Mouse (Mus musculus) liver, embryonic 16.5 days (tissue): Measurements from ENCODE around the gene Cckar. TPM values are rescaled to one million over a fixed set of nuclear protein-coding genes. Genes with fewer than 3 reads are reported as not detected.
"Not testable (repeated sequence)": the region's sequence is repeated elsewhere in the genome, so short reads cannot be mapped to it uniquely, and the experiment has no call there.

Source experiments
- ATAC-seq: fragments of 200-750 bp; cut with Nextera tagmentation; 2 replicates; pipeline ENCODE4 v1.8.0; 2017; ENCODE audit warnings: low read depth, mild to moderate bottlenecking, moderate number of reproducible peaks, moderate library complexity
- H3K27ac ChIP-seq: fragments of 300-500 bp; sonication (generic); 2 replicates; pipeline ENCODE4 v1.5.1; 2014; ENCODE audit warnings: mild to moderate bottlenecking, low read length
- H3K27me3 ChIP-seq: fragments of 300-500 bp; sonication (generic); 2 replicates; pipeline ENCODE4 v1.6.1; 2014; ENCODE audit warnings: low read depth, low read length, mixed read lengths; ENCODE audit not compliant: control insufficient read depth, insufficient read depth
- H3K36me3 ChIP-seq: fragments of 300-500 bp; sonication (generic); 2 replicates; pipeline ENCODE4 v1.6.1; 2014; ENCODE audit warnings: mild to moderate bottlenecking; ENCODE audit not compliant: control insufficient read depth, insufficient read depth
- H3K4me1 ChIP-seq: fragments of 300-500 bp; sonication (generic); 2 replicates; pipeline ENCODE4 v1.6.1; 2014; ENCODE audit warnings: low read depth, low read length, mixed read lengths; ENCODE audit not compliant: control insufficient read depth
- H3K4me2 ChIP-seq: fragments of 300-500 bp; sonication (generic); 2 replicates; pipeline ENCODE4 v1.6.1; 2014; ENCODE audit warnings: low read depth, low read length, mixed read lengths
- H3K4me3 ChIP-seq: fragments of 300-500 bp; sonication (generic); 2 replicates; pipeline ENCODE4 v1.5.1; 2014; ENCODE audit warnings: low read depth, mild to moderate bottlenecking, low read length
- H3K9ac ChIP-seq: fragments of 300-500 bp; sonication (generic); 2 replicates; pipeline ENCODE4 v1.6.1; 2014; ENCODE audit warnings: low read depth, low read length
- H3K9me3 ChIP-seq: fragments of 300-500 bp; sonication (generic); replicated peaks from 2 replicates; pipeline ENCODE4 v1.6.1; 2016; ENCODE audit warnings: low read length; ENCODE audit not compliant: control insufficient read depth
- WGBS: fragments of 180-500 bp; shearing (Covaris S2); extraction: QIAGEN DNeasy Blood & Tissue Kit; methylation state at CpG from one replicate; pipeline ENCODE4 v1.1.7; 2014; ENCODE audit not compliant: insufficient replicate concordance; 5-methylcytosine and 5-hydroxymethylcytosine counted together
- polyA plus RNA-seq: library from polyadenylated mRNA; unstranded; fragments of >200 nt; fragmentation: Nextera tagmentation; extraction: Ambion mirVana; gene quantifications from 2 replicates; pipeline ENCODE4 v1.2.1, GENCODE M21; 2015

The Cckar gene
- polyA plus RNA-seq, 1 experiment from 2014 or later, result 1.2 TPM

DNA sequence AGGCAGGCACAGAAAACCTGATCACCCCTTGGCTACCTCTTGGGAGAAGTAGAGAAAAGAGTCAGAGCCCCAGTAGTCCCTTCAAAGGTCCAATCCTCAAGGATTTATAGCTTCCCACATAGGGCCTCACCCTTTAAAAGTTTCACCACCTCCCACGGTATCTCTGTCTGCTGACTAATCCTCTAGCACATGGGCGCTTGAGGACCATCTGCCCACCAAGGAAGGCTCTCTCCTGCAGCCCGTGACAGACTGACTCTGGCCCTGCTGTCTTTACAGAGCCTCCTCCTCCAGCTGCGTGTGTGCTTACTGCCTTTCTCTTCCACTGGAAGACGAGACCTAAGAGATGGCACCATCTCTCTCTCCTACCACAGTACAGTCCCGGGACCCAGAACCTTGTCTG lies 27.9 kb downstream of the Cckar start:
- Histone ChIP-seq H3K27me3 (peaks cover 2% of the 10 kb centered on the region; the same call in 1 of the 2 replicates), H3K9ac (no peak overlapping the region), H3K4me1 (no peaks in the 10 kb centered on the region), H3K4me2 (no peak overlapping the region), H3K4me3 (no peak overlapping the region), H3K36me3 (no peaks in the 10 kb centered on the region), H3K9me3 (no peaks in the 10 kb centered on the region), H3K27ac (no peak overlapping the region)
- ATAC-seq, result no peak
- WGBS, result 49% methylated on average over 6 of the region's 6 CpGs

DNA sequence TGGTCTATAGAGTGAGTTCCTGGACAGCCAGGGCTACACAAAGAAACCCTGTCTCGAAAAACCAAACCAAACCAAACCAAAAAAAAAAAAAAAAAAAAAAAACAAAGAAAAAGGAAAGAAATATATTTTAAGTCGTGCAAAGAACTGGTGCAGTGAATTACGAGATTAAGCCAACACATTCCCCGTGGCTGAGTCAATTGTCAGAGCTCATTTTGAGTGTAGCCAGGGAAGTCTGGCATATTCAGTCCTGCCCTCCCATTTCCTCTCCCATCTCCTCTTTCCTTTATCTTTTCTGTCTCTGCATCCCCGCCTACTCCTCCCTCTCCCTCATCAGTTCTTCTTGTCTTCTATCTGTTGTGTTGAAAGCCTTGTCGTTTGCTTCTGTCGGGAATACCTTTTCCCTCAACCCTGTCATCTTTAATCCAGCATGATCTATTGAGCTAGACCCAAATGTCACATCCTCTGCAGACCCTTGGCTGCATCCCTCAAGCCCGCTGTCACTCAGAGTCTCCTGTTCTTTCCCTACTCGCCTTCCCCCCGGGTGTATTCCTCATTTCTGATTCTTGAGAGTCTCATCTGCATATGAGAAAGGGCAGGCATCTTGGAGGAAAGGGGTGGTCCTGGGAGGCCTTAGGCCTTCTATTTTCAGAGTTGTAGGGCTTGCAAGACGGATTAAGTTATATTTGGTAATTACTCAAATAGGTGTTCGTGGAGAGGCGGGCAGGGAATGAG lies 29.3 kb downstream of the Cckar start:
- Histone ChIP-seq H3K4me3 (no peak overlapping the region), H3K36me3 (no peaks in the 10 kb centered on the region), H3K4me2 (no peak overlapping the region), H3K4me1 (no peaks in the 10 kb centered on the region), H3K27ac (no peak overlapping the region), H3K9me3 (no peaks in the 10 kb centered on the region), H3K9ac (no peak overlapping the region), H3K27me3 (peaks cover 2% of the 10 kb centered on the region; the same call in 1 of the 2 replicates)
- ATAC-seq, result no peak
- WGBS, result 37% methylated on average over 13 of the region's 13 CpGs

DNA sequence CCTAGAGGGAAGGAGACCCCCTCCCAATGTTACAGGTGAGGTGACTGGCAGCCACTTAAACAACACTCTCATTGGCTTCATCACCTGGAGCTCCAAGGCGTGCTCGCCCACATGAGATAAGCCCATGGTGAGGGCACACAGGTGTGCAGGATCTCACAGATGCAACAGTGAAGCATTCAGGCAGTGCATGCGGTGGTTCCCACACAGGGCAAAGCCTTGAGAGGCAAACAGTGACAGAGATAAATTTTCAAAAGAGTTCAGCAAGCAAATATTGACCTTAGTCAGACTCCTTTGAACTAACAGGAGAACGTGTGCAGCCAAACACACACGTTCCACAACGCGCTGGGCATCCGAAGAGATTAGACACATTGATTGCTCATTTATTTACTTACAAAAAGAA lies 30.8 kb downstream of the Cckar start:
- 58% methylated on average over 8 of the region's 8 CpGs for WGBS
- Histone ChIP-seq H3K4me2 (no peak overlapping the region), H3K27me3 (peaks cover 2% of the 10 kb centered on the region; the same call in 1 of the 2 replicates), H3K9ac (no peak overlapping the region), H3K27ac (no peak overlapping the region), H3K36me3 (no peaks in the 10 kb centered on the region), H3K4me1 (no peaks in the 10 kb centered on the region), H3K9me3 (no peaks in the 10 kb centered on the region), H3K4me3 (no peak overlapping the region)
- peak; percentile 39; the same call in 1 of the 2 replicates for ATAC-seq

DNA sequence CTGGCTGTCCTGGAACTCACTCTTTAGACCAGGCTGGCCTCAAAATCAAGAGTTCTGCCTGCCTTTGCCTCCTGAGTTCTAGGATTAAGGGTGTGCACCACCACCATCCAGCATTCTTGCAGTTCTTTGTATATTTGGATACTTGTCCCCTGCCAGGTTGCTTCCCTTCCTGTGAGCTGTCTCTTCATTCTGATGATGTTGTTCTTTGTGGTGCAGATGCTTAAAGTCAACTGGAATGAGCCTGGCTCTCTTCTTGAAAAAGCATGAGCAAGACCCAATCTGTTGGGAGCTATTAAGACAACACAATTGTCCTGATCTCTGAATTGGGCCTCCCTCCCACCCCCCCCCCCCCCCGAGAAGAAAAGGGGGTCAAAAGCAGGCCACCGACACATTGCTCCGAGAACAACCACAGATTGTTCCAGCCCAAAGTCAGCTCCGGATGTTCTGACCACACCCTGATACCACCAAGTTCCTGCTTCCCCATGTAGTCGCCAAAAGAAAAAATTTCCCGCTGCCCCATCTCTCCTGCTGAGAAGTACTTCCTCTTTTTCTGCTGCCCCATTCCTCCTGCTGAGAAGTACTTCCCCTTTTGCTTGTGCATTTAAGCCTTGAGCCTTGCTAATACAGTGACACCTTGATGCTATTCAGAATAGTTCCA lies 33.9 kb downstream of the Cckar start:
- not testable (repeated sequence) for H3K9me3 ChIP-seq, ATAC-seq, H3K27me3 ChIP-seq, H3K36me3 ChIP-seq, H3K4me3 ChIP-seq, H3K4me2 ChIP-seq, H3K27ac ChIP-seq, H3K4me1 ChIP-seq, H3K9ac ChIP-seq
- WGBS, result 69% methylated on average over 5 of the region's 6 CpGs

DNA sequence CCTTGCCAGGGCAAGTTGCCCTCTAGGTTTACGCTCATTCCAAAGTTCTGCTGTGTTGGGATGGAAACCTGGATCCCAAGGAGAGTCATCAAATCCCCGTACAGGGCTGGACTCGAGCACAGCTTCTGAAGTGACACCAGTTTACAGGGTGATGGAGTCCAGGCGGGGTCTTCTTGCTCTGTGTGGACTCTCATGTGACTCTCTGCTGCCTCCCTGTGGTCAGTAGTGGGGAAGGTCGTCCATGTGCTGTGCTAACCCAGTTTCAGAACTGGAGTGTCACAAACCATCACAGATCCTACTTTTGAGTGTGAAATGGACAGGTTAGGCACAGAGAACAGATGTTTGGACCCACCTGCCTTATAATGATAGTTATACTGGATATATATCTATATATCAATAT lies 35.2 kb downstream of the Cckar start:
- Histone ChIP-seq H3K4me3 (no peak overlapping the region), H3K36me3 (no peaks in the 10 kb centered on the region), H3K27ac (no peak overlapping the region), H3K9me3 (no peaks in the 10 kb centered on the region), H3K9ac (no peak overlapping the region), H3K4me2 (no peak overlapping the region), H3K4me1 (no peaks in the 10 kb centered on the region), H3K27me3 (no peaks in the 10 kb centered on the region)
- WGBS, result 22% methylated on average over 5 of the region's 5 CpGs
- ATAC-seq, result no peak

DNA sequence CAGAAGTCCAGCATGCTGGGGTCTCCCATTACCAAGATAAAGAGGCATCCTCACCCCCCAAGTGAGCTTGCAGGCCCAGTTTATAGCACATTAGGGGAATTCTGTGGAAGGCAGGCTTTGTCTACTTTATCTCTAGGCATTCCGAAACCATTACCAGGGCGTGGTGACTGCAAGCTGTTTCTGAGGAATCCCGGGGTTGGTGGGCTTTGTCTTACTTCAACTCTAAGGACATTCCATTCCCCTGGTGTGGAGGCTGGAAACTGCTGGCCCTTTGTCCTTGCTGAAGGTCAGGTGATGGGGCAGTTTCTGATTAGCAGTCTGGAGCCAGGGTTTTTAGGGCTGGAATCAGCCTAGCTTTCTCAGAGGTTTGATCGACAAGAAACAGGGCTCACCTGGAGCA lies 36.0 kb downstream of the Cckar start:
- Histone ChIP-seq H3K9me3 (no peaks in the 10 kb centered on the region), H3K27me3 (no peaks in the 10 kb centered on the region), H3K4me1 (no peaks in the 10 kb centered on the region), H3K36me3 (no peaks in the 10 kb centered on the region), H3K9ac (no peak overlapping the region), H3K27ac (no peak overlapping the region), H3K4me3 (no peak overlapping the region), H3K4me2 (no peak overlapping the region)
- WGBS, result 57% methylated on average over 4 of the region's 4 CpGs
- ATAC-seq, result no peak

DNA sequence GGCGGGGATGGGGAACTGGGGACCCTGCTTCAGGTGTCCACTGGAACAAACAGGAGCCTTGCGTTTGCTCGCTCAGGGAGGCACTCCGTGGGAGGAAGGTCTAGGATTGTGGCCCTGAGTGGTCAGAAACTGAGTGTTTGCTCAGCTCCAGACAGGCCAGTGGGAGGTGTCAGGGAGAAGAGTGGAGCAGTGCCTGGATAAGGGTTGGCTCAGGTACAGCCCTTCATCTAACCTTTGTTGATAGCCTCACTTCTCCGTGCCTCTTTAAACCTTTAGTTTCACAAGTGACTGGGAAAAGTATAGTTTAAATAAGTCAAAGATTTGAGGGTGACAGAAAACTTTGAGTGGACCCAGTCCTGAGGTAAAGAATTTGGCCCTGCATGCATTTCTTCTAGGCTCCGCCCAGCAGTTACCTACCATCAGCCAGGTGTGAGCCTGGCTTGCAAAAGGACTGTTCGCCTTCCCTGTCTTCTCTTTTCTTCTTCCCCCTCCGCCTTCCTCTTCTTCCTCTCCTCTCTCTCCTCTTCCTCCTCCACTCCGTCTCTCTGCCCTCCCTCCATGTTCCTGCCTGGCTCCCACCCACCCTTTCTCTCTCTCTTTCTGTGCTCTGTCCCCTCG lies 37.1 kb downstream of the Cckar start:
- ATAC-seq, result no peak
- WGBS, result 58% methylated on average over 10 of the region's 10 CpGs

DNA sequence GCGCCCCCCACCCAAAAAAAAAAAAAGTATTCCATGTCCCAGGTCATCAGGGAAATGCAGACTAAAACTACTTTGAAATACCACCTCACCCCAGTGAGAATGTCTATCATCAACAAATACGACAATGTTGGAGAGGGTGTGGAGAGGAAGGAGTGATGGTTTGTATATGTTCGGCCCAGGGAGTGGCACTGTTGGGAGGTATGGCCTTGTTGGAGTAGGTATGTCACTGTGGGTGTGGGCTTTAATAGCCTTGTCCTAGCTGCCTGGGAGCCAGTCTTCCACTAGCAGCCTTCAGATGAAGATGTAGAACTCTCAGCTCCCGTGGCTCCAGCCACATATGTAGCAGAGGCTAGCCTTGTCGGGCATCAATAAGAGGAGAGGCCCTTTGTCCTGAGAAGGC lies 39.5 kb downstream of the Cckar start:
- no peaks in the 10 kb centered on the region for H3K27me3 ChIP-seq
- H3K27ac ChIP-seq, result no peak overlapping the region
- ATAC-seq, result no peak
- 69% methylated on average over 5 of the region's 5 CpGs for WGBS
- H3K9ac ChIP-seq, result no peak overlapping the region
- H3K4me1 ChIP-seq, result no peaks in the 10 kb centered on the region
- H3K4me3 ChIP-seq, result no peak overlapping the region
- no peaks in the 10 kb centered on the region for H3K9me3 ChIP-seq
- no peak overlapping the region for H3K4me2 ChIP-seq
- H3K36me3 ChIP-seq, result no peaks in the 10 kb centered on the region

More for the DNA sequence above, 37.1 kb downstream of the Cckar start:
- Histone ChIP-seq H3K27me3 (no peaks in the 10 kb centered on the region), H3K4me3 (no peak overlapping the region), H3K4me2 (no peak overlapping the region), H3K36me3 (no peaks in the 10 kb centered on the region), H3K4me1 (no peaks in the 10 kb centered on the region), H3K27ac (no peak overlapping the region), H3K9me3 (no peaks in the 10 kb centered on the region), H3K9ac (no peak overlapping the region)

DNA sequence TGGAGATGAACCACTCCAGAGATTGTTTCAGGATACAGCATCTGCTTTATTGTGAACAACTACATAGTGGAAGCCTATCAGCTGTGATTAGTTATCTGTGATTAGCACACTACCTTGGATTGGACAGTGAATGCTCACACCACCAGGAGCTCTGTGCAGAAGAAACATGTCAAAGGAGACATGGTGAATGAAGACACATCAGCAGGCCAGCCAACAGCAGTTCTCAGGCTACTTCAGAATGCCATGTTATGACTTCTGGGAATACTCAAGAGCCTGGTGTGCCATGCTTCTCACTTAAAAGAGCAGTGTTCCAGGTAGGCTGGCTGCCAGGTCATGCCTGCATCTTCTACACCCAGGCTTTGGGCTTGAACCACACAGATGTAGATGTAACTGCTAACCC lies 43.8 kb downstream of the Cckar start:
- no peaks in the 10 kb centered on the region for H3K27me3 ChIP-seq
- H3K9me3 ChIP-seq, result no peaks in the 10 kb centered on the region
- no peaks in the 10 kb centered on the region for H3K36me3 ChIP-seq
- no peak overlapping the region for H3K27ac ChIP-seq
- H3K9ac ChIP-seq, result no peak overlapping the region
- H3K4me2 ChIP-seq, result no peak overlapping the region
- H3K4me1 ChIP-seq, result no peaks in the 10 kb centered on the region
- no peak overlapping the region for H3K4me3 ChIP-seq
- no peak for ATAC-seq
